Mouse (Mus musculus) frontal cortex, adult 2 months (tissue): Measurements from ENCODE around the gene Sdad1. TPM values are rescaled to one million over a fixed set of nuclear protein-coding genes. Genes with fewer than 3 reads are reported as not detected.
A peak's percentile ranks its signal among the peaks of the same experiment; 100 is the strongest.

Experiments used
- DNase-seq, 2 experiments: peaks; one replicate each; pipeline ENCODE4 v3.0.0; 2022; ENCODE audit warnings: low spot score in 1 of 2; ENCODE audit errors: extremely low spot score in 1 of 2
- polyA plus RNA-seq: library from polyadenylated mRNA; depleted of rRNA; stranded (reverse); fragments of >200 nt; gene quantifications from 2 replicates; pipeline ENCODE4 v1.2.3, GENCODE M21; 2012

Gene Sdad1
- polyA plus RNA-seq, 1 experiment = 15.4 TPM

GRCm38 (mm10) chr5:92313776-92314175, 3.5 kb upstream of the Sdad1 start:
- DNase-seq = no peak

- DNase-seq = peak; percentile 77 to 96
Measured at GRCm38 (mm10) chr5:92312046-92312715, 1.9 kb upstream of the Sdad1 start.

DNA sequence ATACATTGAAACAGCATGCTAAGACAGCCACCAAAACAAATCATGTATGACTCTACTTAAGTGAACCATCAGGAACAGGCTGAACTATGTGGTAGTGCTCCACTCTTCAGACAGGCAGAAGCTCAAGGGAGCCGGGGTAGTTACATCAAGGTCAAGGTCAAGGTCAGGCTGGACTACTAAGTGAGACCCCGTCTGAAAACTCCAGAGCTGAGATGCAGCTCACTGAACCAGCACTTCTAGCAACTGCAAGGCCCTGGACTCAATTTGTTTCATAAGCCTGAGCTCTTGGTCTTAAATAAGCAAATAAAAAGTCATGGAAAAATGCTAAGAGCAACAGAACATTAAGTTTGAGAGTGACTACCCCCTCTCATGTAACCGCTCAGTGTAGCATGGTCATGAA, 6.0 kb downstream of the Sdad1 start:
- DNase-seq = no peak

DNA sequence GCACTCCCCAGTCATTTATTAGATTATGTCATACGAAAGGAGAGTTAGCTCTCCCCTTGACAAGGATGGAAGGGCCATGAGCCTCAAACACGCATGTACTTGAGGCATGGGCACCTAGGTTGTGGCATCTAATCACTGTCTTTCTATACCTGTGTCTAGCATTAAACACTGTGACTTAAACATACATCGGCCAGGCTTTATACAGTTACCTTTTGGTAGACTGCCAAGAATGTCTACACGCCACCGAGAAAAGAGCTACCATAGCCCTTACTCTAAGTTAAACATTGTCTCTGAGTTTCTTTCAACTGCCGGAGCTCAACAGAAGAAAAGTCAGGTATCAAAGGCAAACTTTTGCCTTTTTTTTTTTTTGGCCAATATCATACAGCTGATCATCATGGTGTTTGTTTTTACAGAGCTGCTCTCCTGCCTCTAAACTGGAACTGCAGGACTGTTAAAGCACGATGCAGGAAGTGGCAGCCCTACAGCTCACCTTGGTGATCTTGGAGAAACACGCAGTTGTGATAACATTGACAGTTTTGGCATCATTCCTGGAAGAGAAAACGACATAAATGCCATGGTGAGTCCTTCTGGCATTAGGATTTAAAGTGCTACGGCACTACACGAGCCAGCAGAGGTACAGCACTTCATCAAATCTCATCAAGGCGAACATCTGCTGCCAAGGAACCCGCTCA, 8.0 kb downstream of the Sdad1 start:
- DNase-seq = no peak

GRCm38 (mm10) chr5:92294525-92294924, 15.8 kb downstream of the Sdad1 start:
- DNase-seq = no peak

GRCm38 (mm10) chr5:92291652-92292414, 18.4 kb downstream of the Sdad1 start:
- DNase-seq = no peak

DNA sequence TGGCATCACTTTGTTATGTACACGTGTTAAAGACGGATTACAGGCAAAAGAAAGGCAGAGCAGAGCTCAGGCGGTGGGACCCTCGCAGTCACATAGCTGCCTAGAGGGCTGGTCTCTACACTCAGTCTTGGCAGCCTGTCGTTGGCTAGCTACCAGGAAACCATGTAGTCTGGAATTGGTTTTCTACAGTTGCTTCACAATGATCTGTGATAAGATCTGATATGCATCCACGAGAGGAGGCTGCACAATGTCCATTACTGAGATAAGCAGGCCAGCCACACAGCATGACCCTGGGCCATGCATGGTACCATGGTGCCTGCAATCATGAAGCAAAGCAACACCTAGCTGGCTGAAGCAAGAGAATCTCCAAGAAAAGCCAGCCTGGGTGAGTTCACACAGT, 22.4 kb downstream of the Sdad1 start:
- no peak for DNase-seq

DNA sequence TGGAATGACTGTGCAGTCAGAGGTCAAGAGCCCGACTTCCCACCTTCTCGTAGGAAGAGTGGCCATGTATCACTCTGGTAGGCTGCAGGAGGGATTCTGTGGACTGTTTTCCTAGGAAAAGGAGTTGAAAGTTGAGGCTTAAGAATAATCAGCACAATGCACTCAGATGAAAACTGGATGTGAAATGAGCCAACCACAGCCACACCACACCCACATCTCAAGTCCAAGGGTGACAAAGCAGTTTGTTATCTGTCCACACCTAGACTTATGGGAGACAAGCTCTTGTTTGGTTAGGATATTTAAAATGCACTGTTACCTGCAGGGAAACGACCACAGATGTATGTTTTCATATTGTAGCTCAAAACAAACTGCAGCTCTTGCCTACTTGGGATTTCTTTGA, 27.2 kb downstream of the Sdad1 start:
- DNase-seq = no peak

DNA sequence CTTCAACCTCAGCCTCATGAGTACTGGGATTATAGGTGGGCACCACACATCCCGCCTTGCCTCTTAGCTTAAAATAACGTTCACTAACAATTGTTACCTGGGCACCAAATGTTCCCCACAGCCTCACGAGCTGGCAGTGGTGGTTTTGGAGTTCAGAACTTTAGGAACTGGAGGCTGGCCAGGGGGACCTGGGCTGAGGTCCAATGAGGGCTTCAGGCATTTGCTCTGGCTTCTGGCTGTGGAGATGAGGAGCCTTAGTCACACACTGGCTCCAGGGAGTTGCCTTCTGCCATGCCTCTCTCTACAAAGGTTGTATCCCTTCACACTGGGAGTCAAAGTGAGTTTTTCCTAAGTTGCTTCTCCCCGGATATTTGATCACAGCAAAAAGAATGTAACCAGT, 27.7 kb downstream of the Sdad1 start:
- DNase-seq = no peak

DNA sequence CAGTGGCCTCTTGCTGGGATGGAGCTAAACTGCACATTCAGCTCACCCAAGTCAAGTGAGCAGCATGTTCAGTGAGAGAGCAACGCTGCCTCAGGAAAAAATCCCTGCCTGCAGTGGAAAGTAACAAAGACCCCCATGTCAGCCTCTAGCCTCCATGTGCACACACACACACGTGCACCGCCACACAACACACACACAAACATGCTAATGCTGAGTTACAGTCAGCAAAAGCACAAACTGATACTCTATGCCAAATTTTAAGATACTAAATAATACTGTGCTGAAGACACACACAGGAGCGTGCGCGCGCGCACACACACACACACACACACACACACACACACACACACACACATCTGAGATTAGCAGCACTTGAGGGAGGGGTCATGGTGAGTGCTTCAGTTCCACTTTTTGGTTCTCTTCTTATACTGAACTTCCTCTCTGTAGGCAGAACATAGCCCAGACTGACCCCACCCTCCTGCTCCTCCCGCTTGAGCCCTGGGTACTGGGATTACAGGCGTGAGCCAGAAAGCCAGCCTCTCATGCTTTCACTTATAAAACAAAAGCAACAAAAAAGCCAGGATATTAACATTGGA, 31.2 kb downstream of the Sdad1 start:
- DNase-seq = no peak

DNA sequence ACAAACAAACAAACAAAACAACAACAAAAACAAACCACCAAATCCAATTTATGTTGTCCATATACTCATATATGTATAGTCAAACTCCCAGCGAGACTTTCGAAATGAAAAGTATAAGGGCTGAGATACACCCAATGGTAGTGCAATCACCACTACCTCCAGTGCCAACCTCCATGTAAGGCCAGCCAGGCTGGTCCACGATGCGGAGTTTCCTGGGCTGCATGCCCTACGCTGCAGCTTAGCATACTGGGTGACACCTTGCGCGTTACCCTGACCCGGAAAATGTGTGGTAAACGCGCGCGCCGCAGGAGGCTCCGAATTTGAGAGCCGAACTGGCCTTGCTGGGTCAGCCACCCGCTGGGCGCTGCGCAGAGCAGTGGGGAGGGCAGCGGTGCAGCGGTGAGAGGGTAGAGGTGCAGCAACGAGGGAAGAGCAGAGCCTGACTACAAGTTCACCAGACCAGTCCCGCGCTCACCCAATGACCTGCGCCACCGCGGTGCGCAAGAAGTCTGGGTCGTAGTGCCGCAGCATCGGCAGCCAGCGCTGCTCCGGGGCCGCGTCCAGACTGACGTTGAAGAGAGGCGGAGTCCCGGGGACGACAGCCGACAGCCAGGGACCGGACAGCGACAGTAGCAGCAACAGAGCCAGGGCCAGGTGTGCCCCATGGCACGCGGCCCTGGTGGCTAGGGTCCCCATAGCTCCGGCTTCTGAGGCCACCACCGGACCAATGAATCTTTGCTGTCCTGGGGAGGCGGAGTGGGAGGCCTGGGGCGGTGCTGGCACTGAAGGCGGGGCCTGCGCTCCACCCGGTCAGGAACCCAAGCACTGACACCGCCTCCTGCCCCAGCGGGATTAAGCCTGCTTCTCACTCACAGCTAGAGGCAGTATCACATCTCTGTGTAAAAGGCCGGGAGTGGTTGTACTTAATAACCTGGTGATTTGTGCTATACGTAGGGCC, 32.6 kb downstream of the Sdad1 start, which contains the start of gene Naaa:
Gene Naaa (minus strand): TSS at position 734 of the 958 bp plus-strand sequence.
- DNase-seq = peak; percentile 66 to 84

- DNase-seq = no peak
Measured at GRCm38 (mm10) chr5:92270496-92270895, 39.8 kb downstream of the Sdad1 start.

DNA sequence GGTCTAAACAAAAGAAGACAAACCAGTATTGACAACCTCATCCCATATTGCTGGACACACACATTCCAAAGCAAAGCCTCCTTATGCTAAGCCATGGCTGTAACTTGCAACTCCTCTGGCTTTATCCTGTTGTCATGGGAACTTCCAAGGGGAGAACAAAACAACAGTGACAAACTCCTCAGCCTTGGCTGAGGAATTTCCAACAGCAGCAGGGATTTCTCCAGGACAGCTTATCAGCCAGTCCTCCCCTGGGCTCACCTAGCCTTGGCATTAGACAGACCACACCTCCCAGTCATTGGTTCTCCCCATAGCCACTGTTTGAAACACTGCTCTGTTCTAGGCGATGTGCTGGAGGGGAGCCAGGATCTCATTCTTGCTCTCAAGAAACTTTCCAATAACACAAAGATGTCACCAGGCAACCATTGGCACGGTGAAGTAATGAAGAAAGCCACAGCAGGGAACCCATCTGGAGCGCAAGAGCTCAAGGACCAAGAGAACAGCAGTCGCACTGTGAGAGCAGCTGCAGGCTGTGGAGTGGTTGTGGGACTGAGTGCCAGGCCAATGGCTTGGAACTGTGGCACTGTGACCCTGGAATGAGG, 46.4 kb downstream of the Sdad1 start:
- DNase-seq = peak; percentile 75 to 83

GRCm38 (mm10) chr5:92262646-92263045, 47.6 kb downstream of the Sdad1 start:
- DNase-seq = no peak

DNA sequence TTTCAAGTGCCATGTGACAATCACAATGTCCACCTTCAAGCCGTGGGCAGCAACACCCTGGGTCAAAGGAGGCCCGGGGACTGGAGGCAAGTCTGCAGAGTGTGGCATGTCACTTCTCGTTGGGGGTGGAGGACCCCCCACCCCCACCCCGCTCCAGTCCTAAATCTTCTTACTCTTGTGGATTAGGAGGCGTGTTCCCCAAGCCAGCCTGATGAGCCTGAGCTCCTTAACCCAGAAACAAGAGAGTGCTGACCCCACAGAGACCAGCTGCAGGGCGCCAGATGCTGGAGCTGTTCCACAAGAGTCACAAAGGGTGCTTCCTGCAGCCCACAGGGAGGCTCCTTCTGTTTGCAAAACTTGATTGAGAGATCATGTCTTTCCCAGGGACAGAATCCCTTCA, 54.1 kb downstream of the Sdad1 start, which contains the start of gene Ppef2:
Gene Ppef2 (minus strand): TSS at position 61 of the 400 bp plus-strand sequence.
- no peak for DNase-seq

DNA sequence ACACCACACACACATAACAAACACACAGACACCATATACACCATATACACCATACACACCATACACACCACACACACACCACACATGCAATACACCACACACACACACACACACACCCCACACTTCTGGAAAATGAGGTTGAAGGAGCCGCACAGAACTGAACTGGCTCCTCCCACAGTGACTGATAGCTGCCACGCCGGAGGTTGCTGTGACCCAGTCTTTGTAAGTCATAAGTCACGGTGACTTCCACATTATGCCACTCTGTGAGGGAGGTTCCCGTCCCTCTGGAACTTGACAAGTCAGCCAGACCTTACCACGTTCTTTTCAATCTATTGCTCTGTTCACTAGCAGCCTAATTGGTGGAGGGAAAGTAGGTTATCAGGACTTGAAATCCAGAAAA, 55.8 kb downstream of the Sdad1 start:
- DNase-seq = no peak

DNA sequence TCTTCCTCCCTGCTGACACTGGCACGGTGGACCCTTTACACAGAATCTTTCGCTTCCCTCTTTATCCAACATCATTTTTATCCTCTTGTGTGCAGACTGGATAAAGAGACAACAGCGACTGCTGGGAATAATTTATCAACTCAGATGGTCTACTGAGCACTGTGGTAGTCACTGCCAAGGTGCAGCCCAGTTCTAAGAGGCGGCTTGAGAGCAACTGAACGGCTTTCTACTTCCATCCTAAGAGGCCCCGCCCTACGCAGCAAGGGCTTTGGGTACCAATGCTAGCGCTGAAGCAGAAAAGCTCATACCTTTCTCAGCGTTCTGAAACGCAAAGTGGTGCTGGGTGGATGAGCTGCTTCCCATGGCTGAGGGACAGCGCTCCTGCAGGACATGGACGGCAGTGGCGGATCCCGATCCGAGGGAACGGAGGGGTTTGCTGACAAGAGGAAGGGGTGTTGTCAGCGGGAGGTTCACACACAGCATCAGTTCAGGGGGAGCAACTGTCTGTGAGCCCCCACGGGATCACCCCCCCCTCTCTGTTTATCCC, 57.4 kb downstream of the Sdad1 start:
- peak in 1 of 2 experiments; percentile 22 for DNase-seq

- DNase-seq = no peak
Measured at GRCm38 (mm10) chr5:92252031-92252430, 58.2 kb downstream of the Sdad1 start.

- DNase-seq = no peak
Measured at GRCm38 (mm10) chr5:92248614-92249013, 61.7 kb downstream of the Sdad1 start.
